Mouse (Mus musculus): ENCODE results near the gene Lonrf2.

Lonrf2 gene

GRCm38 (mm10) chr1:38835568-38836476 lies 689 bp downstream of the Lonrf2 start:
- peak; percentile 53 for DNase-seq (ENCODE audit: low read depth, low spot score)

GRCm38 (mm10) chr1:38834899-38835298 lies 1.6 kb downstream of the Lonrf2 start:
- DNase-seq (ENCODE audit: low read depth, low spot score) = peak; percentile 44

- no peak for DNase-seq (ENCODE audit: low read depth, low spot score)
Observed at GRCm38 (mm10) chr1:38824926-38825325, 11.6 kb downstream of the Lonrf2 start.

- DNase-seq (ENCODE audit: low read depth, low spot score) = no peak
Observed at GRCm38 (mm10) chr1:38823851-38824250, 12.7 kb downstream of the Lonrf2 start.

GRCm38 (mm10) chr1:38819691-38820090 lies 16.8 kb downstream of the Lonrf2 start:
- DNase-seq (ENCODE audit: low read depth, low spot score) = no peak

GRCm38 (mm10) chr1:38817671-38818070 lies 18.8 kb downstream of the Lonrf2 start:
- DNase-seq (ENCODE audit: low read depth, low spot score) = no peak

- no peak for DNase-seq (ENCODE audit: low read depth, low spot score)
Observed at GRCm38 (mm10) chr1:38817268-38817667, 19.2 kb downstream of the Lonrf2 start.

GRCm38 (mm10) chr1:38816306-38816705 lies 20.2 kb downstream of the Lonrf2 start:
- no peak for DNase-seq (ENCODE audit: low read depth, low spot score)

- DNase-seq (ENCODE audit: low read depth, low spot score) = no peak
Observed at GRCm38 (mm10) chr1:38807121-38807520, 29.4 kb downstream of the Lonrf2 start.

GRCm38 (mm10) chr1:38800402-38800801 lies 36.1 kb downstream of the Lonrf2 start:
- DNase-seq (ENCODE audit: low read depth, low spot score) = no peak

GRCm38 (mm10) chr1:38799304-38799703 lies 37.2 kb downstream of the Lonrf2 start:
- peak; percentile 54 for DNase-seq (ENCODE audit: low read depth, low spot score)

- peak; percentile 52 for DNase-seq (ENCODE audit: low read depth, low spot score)
Observed at GRCm38 (mm10) chr1:38796936-38797335, 39.6 kb downstream of the Lonrf2 start.

- no peak for DNase-seq (ENCODE audit: low read depth, low spot score)
Observed at GRCm38 (mm10) chr1:38795496-38795895, 41.0 kb downstream of the Lonrf2 start.

- DNase-seq (ENCODE audit: low read depth, low spot score) = no peak
Observed at GRCm38 (mm10) chr1:38791016-38791810, 45.3 kb downstream of the Lonrf2 start.

GRCm38 (mm10) chr1:38789988-38790602 lies 46.4 kb downstream of the Lonrf2 start:
- DNase-seq (ENCODE audit: low read depth, low spot score) = peak; percentile 81

- DNase-seq (ENCODE audit: low read depth, low spot score) = no peak
Observed at GRCm38 (mm10) chr1:38788904-38789303, 47.6 kb downstream of the Lonrf2 start.

GRCm38 (mm10) chr1:38787443-38787842 lies 49.1 kb downstream of the Lonrf2 start:
- peak; percentile 78 for DNase-seq (ENCODE audit: low read depth, low spot score)

- DNase-seq (ENCODE audit: low read depth, low spot score) = no peak
Observed at GRCm38 (mm10) chr1:38786358-38786757, 50.2 kb downstream of the Lonrf2 start.

GRCm38 (mm10) chr1:38778271-38778670 lies 58.2 kb downstream of the Lonrf2 start:
- no peak for DNase-seq (ENCODE audit: low read depth, low spot score)

GRCm38 (mm10) chr1:38777500-38777899 lies 59.0 kb downstream of the Lonrf2 start:
- DNase-seq (ENCODE audit: low read depth, low spot score) = no peak

- no peak for DNase-seq (ENCODE audit: low read depth, low spot score)
Observed at GRCm38 (mm10) chr1:38775713-38776112, 60.8 kb downstream of the Lonrf2 start.

- peak; percentile 62 for DNase-seq (ENCODE audit: low read depth, low spot score)
Observed at GRCm38 (mm10) chr1:38770676-38771075, 65.8 kb downstream of the Lonrf2 start.

Measured in mesoderm, embryonic 11.5 days (tissue).